Mouse (Mus musculus): ENCODE measurements at regions not wholly inside any gene's neighbourhood (a gene's known extent, or its start where the extent isn't known, plus 50 kb on each side); places are given as distances from the start of the nearest gene placed in this dataset.

GRCm38 (mm10) chr2:48449165-48449842, 364.6 kb upstream of the Acvr2a start:
- no peaks in the 10 kb centered on the region for H3K4me1 ChIP-seq (ENCODE audit: control insufficient read depth, insufficient read depth, low read length)
- TF ChIP-seq POLR2A (IDR thresholded peaks at IDR 0.05; ENCODE audit: borderline replicate concordance, insufficient read depth, low read length) (no peak), CTCF (IDR thresholded peaks at IDR 0.05; ENCODE audit: borderline replicate concordance, insufficient read depth, low read depth, low read length) (no peak)
- no peak for DNase-seq
- H3K27ac ChIP-seq (ENCODE audit: insufficient read depth, low read length) = no peak overlapping the region
- WGBS = 88% methylated on average over 7 of the region's 7 CpGs
- no peak overlapping the region for H3K4me3 ChIP-seq (replicated peaks; ENCODE audit: insufficient read depth, low read depth, low read length)
- H3K27me3 ChIP-seq (ENCODE audit: control insufficient read depth, insufficient read depth, low read length) = no peaks in the 10 kb centered on the region

DNA sequence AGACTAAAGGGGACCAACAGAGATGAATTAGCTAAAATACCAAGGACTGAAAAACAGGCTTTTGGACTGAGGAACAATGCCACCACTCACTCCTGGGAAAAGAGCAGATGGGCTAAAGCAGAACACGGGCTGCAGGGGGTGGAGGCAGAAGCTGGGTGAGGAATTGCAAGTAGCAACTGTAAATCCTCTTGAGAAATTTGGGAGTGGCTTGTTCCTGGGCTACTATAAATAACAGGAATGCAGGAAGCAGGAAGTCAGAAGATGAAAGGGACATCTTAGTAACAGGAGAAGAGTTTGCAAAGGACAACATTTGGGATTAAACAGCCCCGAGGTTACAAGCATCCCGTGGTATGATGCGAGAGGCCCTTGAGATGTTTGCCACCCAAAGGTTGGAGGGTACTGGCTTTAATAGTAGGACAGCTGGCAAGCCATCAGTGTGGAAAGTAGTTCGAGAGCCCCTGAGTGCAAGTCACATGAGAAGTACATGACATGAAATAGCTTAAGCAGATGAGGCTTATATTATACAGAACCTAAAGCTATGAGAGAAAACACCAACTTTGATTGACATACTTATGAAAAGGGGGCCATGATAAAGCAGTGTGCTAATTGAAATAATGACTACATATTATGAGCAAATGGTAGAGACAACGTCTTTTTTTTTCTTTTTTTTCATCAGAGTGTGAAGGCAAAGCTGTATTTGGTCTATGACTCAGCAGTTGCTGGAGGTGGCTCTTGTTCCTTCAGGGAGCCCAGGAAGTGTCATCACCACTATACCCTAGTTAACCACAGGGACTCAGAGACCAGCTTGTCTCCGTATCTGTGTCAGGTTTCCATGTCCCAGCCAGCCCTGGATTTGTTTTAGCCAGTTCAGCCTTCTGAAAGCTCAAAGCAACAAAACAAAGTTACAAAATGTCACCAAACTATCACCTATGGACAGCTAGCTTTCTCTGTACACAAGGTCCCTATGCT, 357.6 kb upstream of the Acvr2a start:
- TF ChIP-seq POLR2A (IDR thresholded peaks at IDR 0.05; ENCODE audit: borderline replicate concordance, insufficient read depth, low read length) = no peak
- Histone ChIP-seq H3K4me1 (ENCODE audit: control insufficient read depth, insufficient read depth, low read length) (peaks cover 2% of the 10 kb centered on the region; the same call in 1 of the 2 replicates), H3K27me3 (ENCODE audit: control insufficient read depth, insufficient read depth, low read length) (no peaks in the 10 kb centered on the region), H3K27ac (ENCODE audit: insufficient read depth, low read length) (no peak overlapping the region), H3K4me3 (replicated peaks; ENCODE audit: insufficient read depth, low read depth, low read length) (no peak overlapping the region)
- peak; percentile 31 to 59 for DNase-seq
- 21% methylated on average over 7 of the region's 7 CpGs for WGBS

DNA sequence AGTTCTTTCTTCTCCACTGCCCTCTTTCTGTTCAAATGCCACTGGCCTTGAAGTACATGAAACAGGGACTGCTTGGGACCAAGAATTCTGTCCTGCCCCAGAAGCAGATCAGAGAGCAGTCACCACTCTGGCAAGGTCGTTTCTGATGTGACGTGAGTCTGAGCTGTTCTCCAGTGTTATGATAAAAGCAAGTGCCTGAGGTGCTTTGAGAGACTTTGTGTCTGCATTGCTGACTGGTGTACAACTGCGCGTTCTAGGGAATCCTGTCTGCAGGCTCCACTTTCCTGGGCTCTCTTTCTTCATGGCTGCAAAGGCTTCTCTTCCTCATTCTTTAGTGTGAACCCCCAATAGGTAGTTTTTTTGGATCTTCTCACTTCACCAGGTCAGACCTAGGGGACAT, 356.8 kb upstream of the Acvr2a start:
- Histone ChIP-seq H3K27ac (ENCODE audit: insufficient read depth, low read length) (no peak overlapping the region), H3K27me3 (ENCODE audit: control insufficient read depth, insufficient read depth, low read length) (no peaks in the 10 kb centered on the region), H3K4me1 (ENCODE audit: control insufficient read depth, insufficient read depth, low read length) (peaks cover 2% of the 10 kb centered on the region; the same call in 1 of the 2 replicates), H3K4me3 (replicated peaks; ENCODE audit: insufficient read depth, low read depth, low read length) (no peak overlapping the region)
- WGBS = 93% methylated on average over 4 of the region's 4 CpGs
- no peak for TF ChIP-seq POLR2A (IDR thresholded peaks at IDR 0.05; ENCODE audit: borderline replicate concordance, insufficient read depth, low read length)
- no peak for DNase-seq

DNA sequence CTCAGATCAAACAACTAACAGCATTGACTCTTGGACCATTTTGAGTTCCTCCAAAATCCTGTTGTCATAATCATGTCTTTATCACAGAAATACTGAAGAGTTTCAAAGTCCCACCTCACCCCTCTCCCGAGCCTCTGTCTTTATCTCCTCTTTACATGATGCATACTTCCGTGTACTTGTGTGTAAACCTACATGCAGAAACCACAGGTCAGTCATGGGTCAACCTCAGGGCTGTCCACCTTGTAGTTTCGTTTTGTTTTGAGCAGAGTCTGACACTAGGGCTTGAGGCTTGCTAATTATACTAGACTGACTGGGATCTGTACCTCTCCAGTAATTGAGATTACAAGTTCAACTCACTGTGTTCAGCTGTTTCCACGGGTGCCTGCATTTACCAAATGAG, 348.4 kb upstream of the Acvr2a start:
- Histone ChIP-seq H3K4me1 (ENCODE audit: control insufficient read depth, insufficient read depth, low read length) (no peaks in the 10 kb centered on the region), H3K27ac (ENCODE audit: insufficient read depth, low read length) (no peak overlapping the region), H3K4me3 (replicated peaks; ENCODE audit: insufficient read depth, low read depth, low read length) (no peak overlapping the region), H3K27me3 (ENCODE audit: control insufficient read depth, insufficient read depth, low read length) (no peaks in the 10 kb centered on the region)
- DNase-seq = no peak
- TF ChIP-seq CTCF (IDR thresholded peaks at IDR 0.05; ENCODE audit: borderline replicate concordance, insufficient read depth, low read depth, low read length) (no peak), POLR2A (IDR thresholded peaks at IDR 0.05; ENCODE audit: borderline replicate concordance, insufficient read depth, low read length) (no peak)
- 89% methylated on average over 4 of the region's 4 CpGs for whole genome bisulfite sequencing

GRCm38 (mm10) chr2:48468895-48469294, 345.0 kb upstream of the Acvr2a start:
- no peak overlapping the region for H3K27ac ChIP-seq (ENCODE audit: insufficient read depth, low read length)
- 80% methylated on average over 4 of the region's 4 CpGs for WGBS
- no peak for DNase-seq
- TF ChIP-seq CTCF (IDR thresholded peaks at IDR 0.05; ENCODE audit: borderline replicate concordance, insufficient read depth, low read depth, low read length) (no peak), POLR2A (IDR thresholded peaks at IDR 0.05; ENCODE audit: borderline replicate concordance, insufficient read depth, low read length) (no peak)
- no peaks in the 10 kb centered on the region for H3K4me1 ChIP-seq (ENCODE audit: control insufficient read depth, insufficient read depth, low read length)
- no peak overlapping the region for H3K4me3 ChIP-seq (replicated peaks; ENCODE audit: insufficient read depth, low read depth, low read length)
- H3K27me3 ChIP-seq (ENCODE audit: control insufficient read depth, insufficient read depth, low read length) = no peaks in the 10 kb centered on the region

DNA sequence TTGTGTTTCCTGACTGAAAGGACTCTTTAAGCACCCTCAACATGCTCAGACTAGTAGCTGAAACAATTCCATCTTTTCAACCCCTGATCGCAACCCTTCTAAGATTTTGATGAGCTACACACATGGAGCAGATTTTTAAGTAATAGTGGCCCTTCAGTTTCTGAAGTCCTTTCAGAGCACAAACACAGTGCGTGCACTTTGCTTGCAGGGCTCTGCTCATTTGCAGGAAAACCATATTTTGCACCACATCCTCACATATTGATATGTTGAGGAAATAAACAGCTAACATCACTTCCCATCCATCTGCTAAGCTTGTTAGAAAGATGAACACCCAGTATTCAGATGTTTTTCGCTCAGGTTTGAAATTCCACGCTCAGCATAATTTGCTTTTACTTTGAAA, 344.6 kb upstream of the Acvr2a start:
- Histone ChIP-seq H3K27me3 (ENCODE audit: control insufficient read depth, insufficient read depth, low read length) (no peaks in the 10 kb centered on the region), H3K4me3 (replicated peaks; ENCODE audit: insufficient read depth, low read depth, low read length) (no peak overlapping the region), H3K4me1 (ENCODE audit: control insufficient read depth, insufficient read depth, low read length) (no peaks in the 10 kb centered on the region), H3K27ac (ENCODE audit: insufficient read depth, low read length) (no peak overlapping the region)
- WGBS = 88% methylated on average over 4 of the region's 4 CpGs
- TF ChIP-seq POLR2A (IDR thresholded peaks at IDR 0.05; ENCODE audit: borderline replicate concordance, insufficient read depth, low read length) (no peak), CTCF (IDR thresholded peaks at IDR 0.05; ENCODE audit: borderline replicate concordance, insufficient read depth, low read depth, low read length) (no peak)
- DNase-seq = no peak

GRCm38 (mm10) chr2:48473102-48473501, 340.8 kb upstream of the Acvr2a start:
- TF ChIP-seq CTCF (IDR thresholded peaks at IDR 0.05; ENCODE audit: borderline replicate concordance, insufficient read depth, low read depth, low read length) (no peak), POLR2A (IDR thresholded peaks at IDR 0.05; ENCODE audit: borderline replicate concordance, insufficient read depth, low read length) (no peak)
- Histone ChIP-seq H3K27me3 (ENCODE audit: control insufficient read depth, insufficient read depth, low read length) (no peaks in the 10 kb centered on the region), H3K4me3 (replicated peaks; ENCODE audit: insufficient read depth, low read depth, low read length) (no peak overlapping the region), H3K4me1 (ENCODE audit: control insufficient read depth, insufficient read depth, low read length) (no peaks in the 10 kb centered on the region), H3K27ac (ENCODE audit: insufficient read depth, low read length) (no peak overlapping the region)
- 86% methylated on average over 3 of the region's 3 CpGs for WGBS
- no peak for DNase-seq

DNA sequence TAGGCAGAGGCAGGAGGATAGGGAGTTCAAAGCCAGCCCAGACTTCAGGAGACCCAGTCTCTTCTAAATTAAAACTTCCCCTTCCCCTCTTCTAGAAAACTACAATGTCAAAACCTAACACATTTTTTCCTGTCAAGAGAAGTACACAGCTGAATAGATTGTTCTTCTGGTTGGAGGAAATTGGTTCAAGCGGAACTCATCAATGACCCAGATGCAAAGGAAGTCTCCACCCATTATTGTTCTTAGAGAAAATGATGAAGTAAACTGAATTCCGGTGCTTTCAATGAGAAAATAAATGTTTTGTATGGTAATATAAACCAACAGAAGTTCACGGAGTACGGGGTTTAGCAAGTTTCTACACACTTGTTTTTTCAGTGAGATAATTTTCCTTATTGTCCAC, 339.3 kb upstream of the Acvr2a start:
- Histone ChIP-seq H3K4me3 (replicated peaks; ENCODE audit: insufficient read depth, low read depth, low read length) (no peak overlapping the region), H3K27ac (ENCODE audit: insufficient read depth, low read length) (no peak overlapping the region), H3K4me1 (ENCODE audit: control insufficient read depth, insufficient read depth, low read length) (no peaks in the 10 kb centered on the region), H3K27me3 (ENCODE audit: control insufficient read depth, insufficient read depth, low read length) (no peaks in the 10 kb centered on the region)
- TF ChIP-seq POLR2A (IDR thresholded peaks at IDR 0.05; ENCODE audit: borderline replicate concordance, insufficient read depth, low read length) = no peak
- no peak for TF ChIP-seq CTCF (IDR thresholded peaks at IDR 0.05; ENCODE audit: borderline replicate concordance, insufficient read depth, low read depth, low read length)
- 93% methylated on average over 4 of the region's 4 CpGs for WGBS
- no peak for DNase-seq
